Comparison of ENCODE assay signal across 31 mouse cellular contexts in genomic region chr10:40283636-40284035, GRCm38 (mm10).
"Had no signal": no experiment of that assay in that cellular context is flagged by ENCODE, and none has a peak within 500 bp of the region (broad histone marks: within the 10 kb centered on the region; RNA-seq: fewer than 3 reads in every experiment).

No protein-coding gene starts in this region.

- H3K9me3 ChIP-seq: heart, embryonic 13.5 days; heart, embryonic 15.5 days; hindbrain, embryonic 10.5 days; hindbrain, embryonic 12.5 days; hindbrain, embryonic 13.5 days; hindbrain, embryonic 15.5 days; intestine, embryonic 15.5 days; kidney, embryonic 15.5 days had no signal

- DNase-seq: heart, postnatal 10 days; heart, postnatal 14 days; heart, postnatal 36 days; heart, postnatal 4 days; kidney, adult 11 months; kidney, adult 18-20 months; kidney, adult 2 months; kidney, adult 8-10 months; kidney, adult 9 months; kidney, postnatal 10 days; kidney, postnatal 14 days; kidney, postnatal 25 days; kidney, postnatal 36 days; kidney, postnatal 4 days had no signal

- H3K9ac ChIP-seq: heart, embryonic 12.5 days; heart, embryonic 13.5 days; heart, embryonic 15.5 days; hindbrain, embryonic 12.5 days; hindbrain, embryonic 13.5 days; hindbrain, embryonic 14.5 days; hindbrain, embryonic 15.5 days; intestine, embryonic 15.5 days; kidney, embryonic 15.5 days had no signal

- H3K4me1 ChIP-seq: heart, embryonic 12.5 days; heart, embryonic 13.5 days; heart, embryonic 15.5 days; hindbrain, embryonic 10.5 days; hindbrain, embryonic 12.5 days; hindbrain, embryonic 13.5 days; hindbrain, embryonic 15.5 days; intestine, embryonic 15.5 days; kidney, embryonic 15.5 days had no signal

- H3K4me2 ChIP-seq: heart, embryonic 12.5 days; heart, embryonic 13.5 days; heart, embryonic 15.5 days; hindbrain, embryonic 12.5 days; hindbrain, embryonic 13.5 days; hindbrain, embryonic 14.5 days; hindbrain, embryonic 15.5 days; intestine, embryonic 15.5 days; kidney, embryonic 15.5 days had no signal

- H3K27me3 ChIP-seq: heart, embryonic 12.5 days; heart, embryonic 13.5 days; heart, embryonic 15.5 days; hindbrain, embryonic 12.5 days; hindbrain, embryonic 13.5 days; hindbrain, embryonic 15.5 days; intestine, embryonic 15.5 days; kidney, embryonic 15.5 days had no signal

- H3K27ac ChIP-seq: heart, embryonic 13.5 days; heart, embryonic 15.5 days; hindbrain, embryonic 10.5 days; hindbrain, embryonic 12.5 days; hindbrain, embryonic 13.5 days; hindbrain, embryonic 14.5 days; hindbrain, embryonic 15.5 days; hindbrain, postnatal 0 days; intestine, embryonic 15.5 days; kidney, embryonic 15.5 days; kidney, postnatal 0 days; left cerebral cortex, adult 2 months had no signal

- H3K4me3 ChIP-seq: heart, embryonic 12.5 days; heart, embryonic 13.5 days; heart, embryonic 15.5 days; hindbrain, embryonic 10.5 days; hindbrain, embryonic 12.5 days; hindbrain, embryonic 13.5 days; hindbrain, embryonic 15.5 days; intestine, embryonic 15.5 days; kidney, embryonic 15.5 days; layer of hippocampus, adult 2 months; left cerebral cortex, adult 2 months had no signal

- ATAC-seq: inflammation-experienced regulatory T-cells, adult 6 months; intestine, embryonic 15.5 days; intestine, embryonic 16.5 days; intestine, postnatal 0 days had no signal
